Mouse (Mus musculus) embryonic facial prominence, embryonic 11.5 days (tissue): ENCODE data around the gene Olfr143. TPM values are rescaled to one million over a fixed set of nuclear protein-coding genes. Genes with fewer than 3 reads are reported as not detected.

Experiments used
- ATAC-seq: fragments of 200-750 bp; cut with Nextera tagmentation; replicated peaks from 2 replicates; pipeline ENCODE4 v1.8.0; 2017; ENCODE audit warnings: low read depth; ENCODE audit not compliant: insufficient number of reproducible peaks, low FRiP score, low TSS enrichment
- DNase-seq: peaks from one replicate; pipeline ENCODE4 v3.0.0-alpha.2; 2015; ENCODE audit warnings: low spot score
- H3K27ac ChIP-seq: fragments of 300-500 bp; sonication (generic); replicated peaks from 2 replicates; pipeline ENCODE4 v1.5.1; 2014; ENCODE audit warnings: mild to moderate bottlenecking, low read depth, low read length, control low read depth
- H3K27me3 ChIP-seq: fragments of 300-500 bp; sonication (generic); 2 replicates; pipeline ENCODE4 v1.6.1; 2014; ENCODE audit warnings: mild to moderate bottlenecking, low read length, moderate library complexity, mixed read lengths; ENCODE audit not compliant: control insufficient read depth, insufficient read depth
- H3K36me3 ChIP-seq: fragments of 300-500 bp; sonication (generic); replicated peaks from 2 replicates; pipeline ENCODE4 v1.6.1; 2014; ENCODE audit warnings: low read depth, mild to moderate bottlenecking, low read length, moderate library complexity, mixed read lengths; ENCODE audit not compliant: control insufficient read depth, insufficient read depth
- H3K4me1 ChIP-seq: fragments of 300-500 bp; sonication (generic); 2 replicates; pipeline ENCODE4 v1.6.1; 2014; ENCODE audit warnings: low read length, mixed read lengths; ENCODE audit not compliant: control insufficient read depth, insufficient read depth
- H3K4me2 ChIP-seq: fragments of 300-500 bp; sonication (generic); 2 replicates; pipeline ENCODE4 v1.6.1; 2014; ENCODE audit warnings: low read depth, mild to moderate bottlenecking, control low read depth, low read length, moderate library complexity
- H3K4me3 ChIP-seq: fragments of 300-500 bp; sonication (generic); 2 replicates; pipeline ENCODE4 v1.5.1; 2014; ENCODE audit warnings: low read depth, low read length, control low read depth
- H3K9ac ChIP-seq: fragments of 300-500 bp; sonication (generic); replicated peaks from 2 replicates; pipeline ENCODE4 v1.6.1; 2014; ENCODE audit warnings: mild to moderate bottlenecking, control low read depth, low read length
- H3K9me3 ChIP-seq: fragments of 300-500 bp; sonication (generic); replicated peaks from 2 replicates; pipeline ENCODE4 v1.6.1; 2016; ENCODE audit warnings: mild to moderate bottlenecking, low read length, inconsistent platforms, mixed read lengths; ENCODE audit not compliant: control insufficient read depth
- WGBS: fragments of 180-500 bp; shearing (Covaris S2); extraction: QIAGEN DNeasy Blood & Tissue Kit; methylation state at CpG from one replicate; pipeline ENCODE4 v1.1.7; 2014; 5-methylcytosine and 5-hydroxymethylcytosine counted together
- polyA plus RNA-seq: library from polyadenylated mRNA; unstranded; fragments of >200 nt; fragmentation: Nextera tagmentation; extraction: Ambion mirVana; gene quantifications from 2 replicates; pipeline ENCODE4 v1.2.1, GENCODE M21; 2014

Gene Olfr143
- not detected in 2 replicates for polyA plus RNA-seq

GRCm38 (mm10) chr9:38252474-38252873, at the start of gene Olfr143:
Olfr143 (plus strand) TSS chr9:38252774.
- no peak within 1 kb of the TSS for H3K4me3 ChIP-seq
- H3K9me3 ChIP-seq, result no peaks in the 10 kb centered on the region
- H3K36me3 ChIP-seq, result no peaks in the 10 kb centered on the region
- DNase-seq, result no peak
- ATAC-seq, result no peak
- H3K9ac ChIP-seq, result no peak within 1 kb of the TSS
- H3K4me2 ChIP-seq, result no peak within 1 kb of the TSS
- no peak within 1 kb of the TSS for H3K27ac ChIP-seq
- H3K27me3 ChIP-seq, result no peaks in the 10 kb centered on the region
- no peaks in the 10 kb centered on the region for H3K4me1 ChIP-seq

DNA sequence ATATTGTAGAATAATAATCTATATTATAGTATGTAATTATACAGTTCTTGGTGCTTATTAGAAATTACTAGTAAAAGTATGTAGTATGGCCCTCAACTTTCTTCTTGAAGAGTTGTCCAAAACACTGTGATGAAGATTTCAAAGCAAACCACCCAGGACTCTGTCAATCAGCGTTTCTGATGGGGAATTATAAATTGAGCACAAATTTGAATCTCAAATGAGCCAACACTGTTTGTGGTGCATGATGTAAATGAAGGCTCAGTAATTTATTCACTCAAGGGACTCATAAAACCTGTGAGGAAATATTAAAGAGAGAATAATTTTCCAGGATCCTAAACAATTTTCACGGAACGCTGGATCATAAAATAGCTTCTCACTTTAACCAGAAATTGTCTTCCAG, 44.5 kb upstream of the Olfr143 start, which contains the start of gene Olfr893:
Gene Olfr893 (plus strand): TSS at position 301 of the 400 bp plus-strand sequence.
- no peak for DNase-seq
- ATAC-seq, result no peak
- H3K9ac ChIP-seq, result no peak within 1 kb of the TSS
- H3K4me1 ChIP-seq, result no peaks in the 10 kb centered on the region
- 86% methylated on average over 3 of the region's 3 CpGs for WGBS
- no peaks in the 10 kb centered on the region for H3K36me3 ChIP-seq
- H3K27me3 ChIP-seq, result no peaks in the 10 kb centered on the region
- H3K4me3 ChIP-seq, result no peak within 1 kb of the TSS
- no peak within 1 kb of the TSS for H3K4me2 ChIP-seq
- H3K27ac ChIP-seq, result no peak within 1 kb of the TSS
- no peaks in the 10 kb centered on the region for H3K9me3 ChIP-seq

DNA sequence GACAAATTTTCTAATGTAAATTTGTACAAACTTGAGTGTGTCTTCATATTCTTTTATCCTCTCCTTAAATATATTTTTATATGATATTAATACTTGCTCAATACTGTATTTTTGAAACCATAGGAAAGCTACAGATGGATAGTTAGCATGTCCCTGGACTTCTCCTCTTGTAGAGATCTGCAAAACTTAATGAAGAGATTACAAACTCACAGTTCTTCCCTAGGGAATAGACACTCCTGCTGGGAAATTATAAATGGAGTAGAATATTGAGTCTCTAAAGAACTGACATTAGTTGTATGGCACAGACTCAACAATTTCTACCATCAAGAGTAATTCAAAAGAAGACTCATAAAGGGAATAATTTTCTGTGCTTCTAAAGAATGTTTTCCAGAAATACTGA, 34.8 kb upstream of the Olfr143 start, which contains the start of gene Olfr894:
Gene Olfr894 (plus strand): TSS at position 301 of the 400 bp plus-strand sequence.
- H3K4me1 ChIP-seq, result no peaks in the 10 kb centered on the region
- H3K36me3 ChIP-seq, result no peaks in the 10 kb centered on the region
- ATAC-seq (no peak), DNase-seq (no peak)
- no peak within 1 kb of the TSS for H3K4me2 ChIP-seq
- H3K4me3 ChIP-seq, result no peak within 1 kb of the TSS
- H3K9me3 ChIP-seq, result no peaks in the 10 kb centered on the region
- H3K27ac ChIP-seq, result no peak within 1 kb of the TSS
- H3K27me3 ChIP-seq, result no peaks in the 10 kb centered on the region
- no peak within 1 kb of the TSS for H3K9ac ChIP-seq

- H3K27ac ChIP-seq, result no peak within 1 kb of the TSS
Measured at GRCm38 (mm10) chr9:38267551-38267950, 15.0 kb downstream of the Olfr143 start, which contains the start of gene Olfr895. Olfr895 (plus strand) TSS chr9:38267851.

GRCm38 (mm10) chr9:38290807-38291206, 38.2 kb downstream of the Olfr143 start, which contains the start of gene Olfr896-ps1:
Olfr896-ps1 (plus strand) TSS chr9:38291107.
- no peaks in the 10 kb centered on the region for H3K27me3 ChIP-seq
- WGBS, result 90% methylated on average over 1 of the region's 1 CpGs
- DNase-seq (no peak), ATAC-seq (no peak)
- no peaks in the 10 kb centered on the region for H3K36me3 ChIP-seq
- no peak within 1 kb of the TSS for H3K9ac ChIP-seq
- H3K4me1 ChIP-seq, result no peaks in the 10 kb centered on the region
- no peak within 1 kb of the TSS for H3K4me3 ChIP-seq
- no peak within 1 kb of the TSS for H3K4me2 ChIP-seq
- H3K9me3 ChIP-seq, result no peaks in the 10 kb centered on the region
- H3K27ac ChIP-seq, result no peak within 1 kb of the TSS

More at GRCm38 (mm10) chr9:38267551-38267950, 15.0 kb downstream of the Olfr143 start, which contains the start of gene Olfr895:
- Histone ChIP-seq H3K4me3 (no peak within 1 kb of the TSS), H3K4me2 (no peak within 1 kb of the TSS), H3K9ac (no peak within 1 kb of the TSS), H3K27me3 (no peaks in the 10 kb centered on the region), H3K4me1 (no peaks in the 10 kb centered on the region), H3K9me3 (no peaks in the 10 kb centered on the region), H3K36me3 (no peaks in the 10 kb centered on the region)
- DNase-seq (no peak), ATAC-seq (no peak)

Other genes with a start within 250 kb of the Olfr143 start
- gene Olfr883, start 227.0 kb upstream of the Olfr143 start, polyA plus RNA-seq, result not detected in 2 replicates
- not detected in 2 replicates for gene Olfr884, start 206.2 kb upstream of the Olfr143 start, polyA plus RNA-seq
- gene Olfr885, start 191.5 kb upstream of the Olfr143 start, polyA plus RNA-seq, result not detected in 2 replicates
- gene Olfr887, start 168.7 kb upstream of the Olfr143 start, polyA plus RNA-seq, result not detected in 2 replicates
- not detected in 2 replicates for gene Olfr888, start 144.6 kb upstream of the Olfr143 start, polyA plus RNA-seq
- gene Olfr889, start 137.6 kb upstream of the Olfr143 start, polyA plus RNA-seq, result 0.04 and 0.13 TPM in 2 replicates
- not detected in 2 replicates for gene Olfr890, start 110.3 kb upstream of the Olfr143 start, polyA plus RNA-seq
- not detected in 2 replicates for gene Olfr891, start 72.0 kb upstream of the Olfr143 start, polyA plus RNA-seq
- not detected in 2 replicates for gene Olfr893, start 44.4 kb upstream of the Olfr143 start, polyA plus RNA-seq
- gene Olfr894, start 34.7 kb upstream of the Olfr143 start, polyA plus RNA-seq, result not detected in 2 replicates
- not detected in 2 replicates for gene Olfr895, start 15.1 kb downstream of the Olfr143 start, polyA plus RNA-seq
- gene Olfr896-ps1, start 38.3 kb downstream of the Olfr143 start, polyA plus RNA-seq, result not detected in 2 replicates
- not detected in 2 replicates for gene Olfr25, start 76.3 kb downstream of the Olfr143 start, polyA plus RNA-seq
- gene Olfr898, start 95.6 kb downstream of the Olfr143 start, polyA plus RNA-seq, result not detected in 2 replicates
- gene Olfr250, start 114.1 kb downstream of the Olfr143 start, polyA plus RNA-seq, result not detected in 2 replicates
- not detected in 2 replicates for gene Olfr251, start 124.3 kb downstream of the Olfr143 start, polyA plus RNA-seq
- gene Olfr147, start 148.9 kb downstream of the Olfr143 start, polyA plus RNA-seq, result not detected in 2 replicates
- gene Olfr901, start 176.7 kb downstream of the Olfr143 start, polyA plus RNA-seq, result not detected in 2 replicates
- gene Olfr902, start 194.9 kb downstream of the Olfr143 start, polyA plus RNA-seq, result not detected in 2 replicates
- not detected in 2 replicates for gene Olfr904, start 210.4 kb downstream of the Olfr143 start, polyA plus RNA-seq
- gene Olfr905, start 218.3 kb downstream of the Olfr143 start, polyA plus RNA-seq, result not detected in 2 replicates
- not detected in 2 replicates for gene Olfr906, start 234.3 kb downstream of the Olfr143 start, polyA plus RNA-seq
- not detected in 2 replicates for gene Olfr907, start 243.0 kb downstream of the Olfr143 start, polyA plus RNA-seq